Mouse (Mus musculus) liver, embryonic 13.5 days (tissue): ENCODE measurements around the gene Olfr630. TPM values are rescaled to one million over a fixed set of nuclear protein-coding genes. Genes with fewer than 3 reads are reported as not detected.
"Not testable (repeated sequence)": the region's sequence is repeated elsewhere in the genome, so short reads cannot be mapped to it uniquely, and the experiment has no call there.

ENCODE experiments used
- ATAC-seq: fragments of 200-750 bp; cut with Nextera tagmentation; 2 replicates; pipeline ENCODE4 v1.8.0; 2017; ENCODE audit warnings: low read depth, mild to moderate bottlenecking, moderate number of reproducible peaks, moderate library complexity
- DNase-seq: peaks from one replicate; pipeline ENCODE4 v3.0.0; 2022
- H3K27ac ChIP-seq: fragments of 300-500 bp; sonication (generic); 2 replicates; pipeline ENCODE4 v1.5.1; 2015; ENCODE audit warnings: moderate library complexity, mild to moderate bottlenecking, inconsistent platforms
- H3K27me3 ChIP-seq: fragments of 300-500 bp; sonication (generic); 2 replicates; pipeline ENCODE4 v1.6.1; 2015; ENCODE audit warnings: mild to moderate bottlenecking, inconsistent platforms
- H3K36me3 ChIP-seq: fragments of 300-500 bp; sonication (generic); 2 replicates; pipeline ENCODE4 v1.6.1; 2015; ENCODE audit warnings: mild to moderate bottlenecking, inconsistent platforms
- H3K4me1 ChIP-seq: fragments of 300-500 bp; sonication (generic); replicated peaks from 2 replicates; pipeline ENCODE4 v1.6.1; 2015; ENCODE audit warnings: inconsistent platforms
- H3K4me2 ChIP-seq: fragments of 300-500 bp; sonication (generic); 2 replicates; pipeline ENCODE4 v1.6.1; 2015; ENCODE audit warnings: inconsistent platforms, mild to moderate bottlenecking, moderate library complexity
- H3K4me3 ChIP-seq: fragments of 300-500 bp; sonication (generic); replicated peaks from 2 replicates; pipeline ENCODE4 v1.5.1; 2015; ENCODE audit warnings: mild to moderate bottlenecking, inconsistent platforms
- H3K9ac ChIP-seq: fragments of 300-500 bp; sonication (generic); 2 replicates; pipeline ENCODE4 v1.6.1; 2015; ENCODE audit warnings: mild to moderate bottlenecking, inconsistent platforms
- H3K9me3 ChIP-seq: fragments of 300-500 bp; sonication (generic); replicated peaks from 2 replicates; pipeline ENCODE4 v1.6.1; 2016; ENCODE audit warnings: inconsistent platforms
- WGBS: fragments of 180-500 bp; shearing (Covaris S2); methylation state at CpG from one replicate; pipeline ENCODE4 v1.1.7; 2015; ENCODE audit not compliant: insufficient replicate concordance; 5-methylcytosine and 5-hydroxymethylcytosine counted together
- polyA plus RNA-seq: library from polyadenylated mRNA; unstranded; fragments of >200 nt; fragmentation: Nextera tagmentation; extraction: Ambion mirVana; gene quantifications from 2 replicates; pipeline ENCODE4 v1.2.1, GENCODE M21; 2015

The Olfr630 gene
- polyA plus RNA-seq, 1 experiment from 2014 or later: not detected

DNA sequence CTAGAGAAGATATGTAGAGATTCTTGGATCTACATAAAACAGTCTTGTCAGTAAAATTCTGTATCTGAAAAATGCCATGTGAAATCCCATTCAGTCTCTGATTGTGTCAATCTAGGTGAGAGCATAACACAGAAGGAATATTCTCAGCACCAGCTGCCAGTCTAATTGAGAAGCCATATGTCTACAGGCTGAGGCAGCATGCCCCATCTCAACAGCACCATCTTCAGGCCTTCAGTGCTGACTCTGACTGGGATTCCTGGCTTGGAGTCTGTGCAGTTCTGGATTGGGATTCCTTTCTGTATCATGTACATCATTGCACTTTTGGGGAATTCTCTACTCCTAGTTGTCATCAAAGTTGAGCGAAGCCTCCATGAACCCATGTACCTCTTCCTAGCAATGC, 40.7 kb downstream of the Olfr630 start:
- H3K27ac ChIP-seq: not testable (repeated sequence)

DNA sequence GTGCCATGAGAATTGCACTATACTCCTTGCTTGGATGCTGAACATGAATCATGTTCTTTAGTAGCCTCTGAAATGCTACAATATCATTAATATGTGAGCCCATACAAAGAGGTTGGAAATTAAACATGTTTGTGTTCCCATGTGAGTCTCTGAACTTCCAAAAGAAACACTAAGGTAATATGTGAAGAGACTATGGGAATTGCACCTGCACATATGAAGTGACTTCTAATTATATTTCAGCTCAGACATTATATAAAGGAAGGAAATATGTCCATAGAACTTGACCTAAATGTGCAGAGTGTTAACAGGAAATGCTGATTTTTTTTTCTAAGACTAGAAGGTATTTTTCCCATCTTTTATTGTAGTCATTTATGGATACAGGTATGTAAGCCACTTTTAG, 42.8 kb downstream of the Olfr630 start, which contains the start of gene Olfr243:
Olfr243 (plus strand) TSS at position 301 of the 400 bp plus-strand sequence.
- Histone ChIP-seq H3K36me3 (no peaks in the 10 kb centered on the region), H3K4me1 (no peaks in the 10 kb centered on the region), H3K9me3 (no peaks in the 10 kb centered on the region), H3K27me3 (no peaks in the 10 kb centered on the region), H3K9ac (no peak within 1 kb of the TSS), H3K4me3 (no peak within 1 kb of the TSS), H3K27ac (no peak within 1 kb of the TSS), H3K4me2 (no peak within 1 kb of the TSS)
- no peak for DNase-seq
- no peak for ATAC-seq

More for the DNA sequence above, 40.7 kb downstream of the Olfr630 start:
- H3K27me3 ChIP-seq, ATAC-seq, H3K4me3 ChIP-seq, H3K36me3 ChIP-seq, H3K4me1 ChIP-seq, DNase-seq, H3K9ac ChIP-seq, H3K4me2 ChIP-seq, H3K9me3 ChIP-seq: not testable (repeated sequence)
- WGBS: 82% methylated on average over 1 of the region's 1 CpGs

DNA sequence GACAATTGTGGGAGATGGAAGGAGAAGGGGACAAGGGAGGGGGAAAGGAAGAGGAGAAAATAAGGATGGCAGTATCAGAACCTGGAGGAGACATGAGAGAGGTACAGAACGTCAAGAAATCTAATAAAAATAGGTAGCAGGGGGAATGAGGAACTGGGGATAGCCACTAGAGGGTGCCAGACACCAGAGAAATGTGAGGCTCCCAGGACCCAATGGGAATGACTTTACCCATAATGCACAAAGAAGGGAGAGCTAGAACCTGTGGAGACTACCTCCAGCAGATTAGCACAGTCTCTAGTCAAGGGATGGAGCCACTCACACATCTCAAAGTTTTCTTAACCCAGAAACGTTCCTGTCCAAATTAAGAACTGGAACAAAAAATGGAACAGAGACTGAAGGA, 45.1 kb downstream of the Olfr630 start:
- peak; percentile 54; the same call in 1 of the 2 replicates for ATAC-seq
- Histone ChIP-seq H3K9me3 (no peaks in the 10 kb centered on the region), H3K4me3 (no peak overlapping the region), H3K9ac (no peak overlapping the region), H3K36me3 (no peaks in the 10 kb centered on the region), H3K4me1 (no peaks in the 10 kb centered on the region), H3K27me3 (no peaks in the 10 kb centered on the region), H3K4me2 (no peak overlapping the region), H3K27ac (no peak overlapping the region)
- DNase-seq: no peak
- WGBS: 22% methylated on average over 2 of the region's 2 CpGs

Other genes starting within 250 kb of the Olfr630 start
- gene Olfr610, start 245.2 kb downstream of the Olfr630 start, polyA plus RNA-seq: not detected in 2 replicates
- not detected in 2 replicates for gene Olfr611, start 236.5 kb downstream of the Olfr630 start, polyA plus RNA-seq
- not detected in 2 replicates for gene Olfr612, start 214.6 kb downstream of the Olfr630 start, polyA plus RNA-seq
- gene Olfr613, start 209.3 kb downstream of the Olfr630 start, polyA plus RNA-seq: not detected in 2 replicates
- not detected in 2 replicates for gene Olfr615, start 201.3 kb downstream of the Olfr630 start, polyA plus RNA-seq
- not detected in 2 replicates for gene Olfr616, start 188.2 kb downstream of the Olfr630 start, polyA plus RNA-seq
- gene Olfr617, start 184.3 kb downstream of the Olfr630 start, polyA plus RNA-seq: not detected in 2 replicates
- not detected in 2 replicates for gene Olfr618, start 167.2 kb downstream of the Olfr630 start, polyA plus RNA-seq
- not detected in 2 replicates for gene Olfr619, start 156.8 kb downstream of the Olfr630 start, polyA plus RNA-seq
- not detected in 2 replicates for gene Olfr620, start 144.8 kb downstream of the Olfr630 start, polyA plus RNA-seq
- not detected in 2 replicates for gene Olfr622, start 114.6 kb downstream of the Olfr630 start, polyA plus RNA-seq
- not detected in 2 replicates for gene Olfr623, start 93.6 kb downstream of the Olfr630 start, polyA plus RNA-seq
- gene Olfr624, start 86.1 kb downstream of the Olfr630 start, polyA plus RNA-seq: 0.02 TPM in 1 of 2 replicates, not detected in the other
- gene Olfr625-ps1, start 74.6 kb downstream of the Olfr630 start, polyA plus RNA-seq: not detected in 2 replicates
- not detected in 2 replicates for gene Olfr243, start 42.7 kb downstream of the Olfr630 start, polyA plus RNA-seq
- not detected in 2 replicates for gene Olfr628, start 27.0 kb downstream of the Olfr630 start, polyA plus RNA-seq
- gene Olfr629, start 12.4 kb downstream of the Olfr630 start, polyA plus RNA-seq: 0.08 and 0.17 TPM in 2 replicates
- gene Olfr69, start 14.3 kb upstream of the Olfr630 start, polyA plus RNA-seq: not detected in 2 replicates
- not detected in 2 replicates for gene Olfr68, start 22.4 kb upstream of the Olfr630 start, polyA plus RNA-seq
- gene Olfr67, start 34.5 kb upstream of the Olfr630 start, polyA plus RNA-seq: not detected in 2 replicates
- 49,070 and 53,102 TPM in 2 replicates for gene Hbb-bt, start 56.7 kb upstream of the Olfr630 start, polyA plus RNA-seq
- 91,050 and 104,119 TPM in 2 replicates for gene Hbb-bs, start 70.8 kb upstream of the Olfr630 start, polyA plus RNA-seq
- 0.32 and 0.36 TPM in 2 replicates for gene Hbb-bh2, start 83.2 kb upstream of the Olfr630 start, polyA plus RNA-seq
- 367 and 436 TPM in 2 replicates for gene Hbb-bh1, start 85.8 kb upstream of the Olfr630 start, polyA plus RNA-seq
- gene Hbb-y, start 95.9 kb upstream of the Olfr630 start, polyA plus RNA-seq: 3,309 and 4,306 TPM in 2 replicates
- gene Olfr66, start 128.9 kb upstream of the Olfr630 start, polyA plus RNA-seq: not detected in 2 replicates
- not detected in 2 replicates for gene Olfr64, start 137.2 kb upstream of the Olfr630 start, polyA plus RNA-seq
- not detected in 2 replicates for gene Olfr65, start 146.2 kb upstream of the Olfr630 start, polyA plus RNA-seq
- 0.12 TPM in 1 of 2 replicates, not detected in the other for gene Olfr631, start 171.5 kb upstream of the Olfr630 start, polyA plus RNA-seq
- 0.21 and 0.33 TPM in 2 replicates for gene Olfr632, start 177.0 kb upstream of the Olfr630 start, polyA plus RNA-seq
- not detected in 2 replicates for gene Olfr633, start 187.1 kb upstream of the Olfr630 start, polyA plus RNA-seq
- gene Olfr635, start 213.8 kb upstream of the Olfr630 start, polyA plus RNA-seq: not detected in 2 replicates
- not detected in 2 replicates for gene Olfr638, start 241.4 kb upstream of the Olfr630 start, polyA plus RNA-seq